Mouse (Mus musculus) testis, adult 2 months (tissue): ENCODE measurements around the gene Olfr559.

ENCODE experiments used
- CTCF ChIP-seq: fragments of 200-500 bp; IDR thresholded peaks from 2 replicates; pipeline ENCODE4 v1.5.1; 2012; ENCODE audit warnings: low read depth, mild to moderate bottlenecking, inconsistent platforms, low read length, moderate library complexity; ENCODE audit not compliant: control insufficient read depth, insufficient read depth, insufficient replicate concordance
- POLR2A ChIP-seq: fragments of 200-500 bp; IDR thresholded peaks from 2 replicates; pipeline ENCODE4 v1.6.1; 2012; ENCODE audit warnings: low read depth, mild to moderate bottlenecking, inconsistent platforms, low read length, moderate library complexity; ENCODE audit not compliant: control insufficient read depth

DNA sequence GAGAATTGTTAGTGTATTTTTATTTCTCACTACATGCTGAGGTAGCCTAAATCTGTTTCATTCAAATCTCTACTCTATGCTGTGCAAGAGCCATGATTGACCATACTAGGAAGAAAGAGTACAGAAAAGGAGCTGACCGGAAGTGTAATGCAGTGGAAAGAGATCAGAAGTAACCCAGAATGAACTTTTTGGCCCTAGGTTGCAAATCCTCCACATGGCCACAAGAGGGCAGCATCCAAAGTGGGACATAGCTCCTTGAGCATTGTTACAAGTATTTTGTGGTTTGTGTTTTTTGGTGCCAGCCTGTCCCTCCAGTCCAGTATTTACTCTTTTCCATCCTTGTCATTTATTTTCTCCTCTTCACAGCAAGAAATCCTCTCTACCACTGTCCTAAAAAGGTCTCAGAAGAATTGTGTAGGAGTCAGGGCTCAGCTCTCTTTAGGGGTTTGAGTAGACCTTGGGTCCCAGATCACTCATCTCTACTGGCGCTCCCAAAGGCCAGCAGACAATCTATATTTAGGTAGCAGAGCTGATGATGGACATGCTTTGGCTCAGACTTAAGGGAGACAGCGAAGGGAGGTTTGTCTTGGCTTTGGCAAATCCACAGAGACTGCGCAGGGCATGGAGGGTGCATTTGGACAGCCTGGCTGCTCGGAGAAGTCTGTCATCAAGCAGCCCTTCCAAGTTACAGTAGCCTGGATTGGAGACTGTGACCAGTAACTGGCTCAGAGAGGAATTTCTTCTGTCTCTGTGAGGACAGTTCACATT is 31.7 kb downstream of the Olfr559 start, which contains the start of gene Olfr557:
- TF ChIP-seq POLR2A (no peak), CTCF (peak; percentile 40; the same call in 1 of the 2 replicates)
